Mouse (Mus musculus) intestine, embryonic 14.5 days (tissue): ENCODE results near the gene Nhsl2. TPM values are rescaled to one million over a fixed set of nuclear protein-coding genes. Genes with fewer than 3 reads are reported as not detected.

ENCODE experiments used
- ATAC-seq: fragments of 200-750 bp; cut with Nextera tagmentation; replicated peaks from 2 replicates; pipeline ENCODE4 v1.8.0; 2017; ENCODE audit warnings: low read depth, moderate number of reproducible peaks, moderate TSS enrichment, moderate library complexity; ENCODE audit not compliant: low FRiP score, low TSS enrichment
- DNase-seq: peaks from one replicate; pipeline ENCODE4 v3.0.0-alpha.2; 2018; ENCODE audit warnings: low spot score
- H3K27ac ChIP-seq: fragments of 300-500 bp; sonication (generic); 2 replicates; pipeline ENCODE4 v1.5.1; 2014; ENCODE audit warnings: low read depth, mild to moderate bottlenecking, control low read depth
- H3K27me3 ChIP-seq: fragments of 300-500 bp; sonication (generic); replicated peaks from 2 replicates; pipeline ENCODE4 v1.6.1; 2014; ENCODE audit warnings: low read length, control low read depth; ENCODE audit not compliant: control insufficient read depth, insufficient read depth
- H3K36me3 ChIP-seq: fragments of 300-500 bp; sonication (generic); 2 replicates; pipeline ENCODE4 v1.6.1; 2014; ENCODE audit warnings: low read length, control low read depth; ENCODE audit not compliant: control insufficient read depth, insufficient read depth
- H3K4me1 ChIP-seq: fragments of 300-500 bp; sonication (generic); replicated peaks from 2 replicates; pipeline ENCODE4 v1.6.1; 2014; ENCODE audit warnings: low read length, control low read depth, mixed read lengths; ENCODE audit not compliant: control insufficient read depth, insufficient read depth
- H3K4me2 ChIP-seq: fragments of 300-500 bp; sonication (generic); 2 replicates; pipeline ENCODE4 v1.6.1; 2014; ENCODE audit warnings: low read length
- H3K4me3 ChIP-seq: fragments of 300-500 bp; sonication (generic); 2 replicates; pipeline ENCODE4 v1.5.1; 2014; ENCODE audit warnings: low read depth, low read length, control low read depth, mixed read lengths
- H3K9ac ChIP-seq: fragments of 300-500 bp; sonication (generic); 2 replicates; pipeline ENCODE4 v1.6.1; 2014; ENCODE audit warnings: mild to moderate bottlenecking, low read length
- H3K9me3 ChIP-seq: fragments of 300-500 bp; sonication (generic); 2 replicates; pipeline ENCODE4 v1.6.1; 2016; ENCODE audit warnings: low read length, control low read depth; ENCODE audit not compliant: control insufficient read depth
- WGBS: fragments of 180-500 bp; shearing (Covaris S2); extraction: QIAGEN DNeasy Blood & Tissue Kit; methylation state at CpG from one replicate; pipeline ENCODE4 v1.1.7; 2014; 5-methylcytosine and 5-hydroxymethylcytosine counted together
- polyA plus RNA-seq: library from polyadenylated mRNA; unstranded; fragments of >200 nt; fragmentation: Nextera tagmentation; extraction: Ambion mirVana; gene quantifications from 2 replicates; pipeline ENCODE4 v1.2.1, GENCODE M21; 2014

The Nhsl2 gene
- polyA plus RNA-seq, 1 experiment from 2014 or later: 13.8 TPM

DNA sequence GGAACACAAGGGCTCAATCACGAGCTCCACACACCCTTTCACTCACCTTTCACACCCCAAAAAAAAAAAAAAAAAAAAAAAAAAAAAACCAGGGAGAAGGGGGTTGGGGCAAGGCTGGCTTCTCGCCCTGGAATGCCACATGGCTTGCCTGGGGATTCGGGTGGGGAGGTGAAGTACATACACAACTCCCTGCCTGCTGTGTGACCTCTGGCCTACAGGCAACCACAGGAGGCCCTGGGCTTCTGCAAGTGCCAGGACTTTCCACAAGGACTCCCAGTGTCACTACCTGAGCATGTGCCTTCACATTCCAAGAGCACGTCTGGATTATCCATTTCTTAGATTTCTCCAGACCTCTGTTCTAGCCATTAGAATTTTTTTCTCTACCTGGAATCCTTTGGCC is 40.2 kb downstream of the Nhsl2 start:
- no peaks in the 10 kb centered on the region for H3K36me3 ChIP-seq
- H3K27me3 ChIP-seq: no peaks in the 10 kb centered on the region
- H3K27ac ChIP-seq: no peak overlapping the region
- no peak overlapping the region for H3K9ac ChIP-seq
- no peaks in the 10 kb centered on the region for H3K9me3 ChIP-seq
- ATAC-seq (no peak), DNase-seq (no peak)
- no peak overlapping the region for H3K4me2 ChIP-seq
- no peaks in the 10 kb centered on the region for H3K4me1 ChIP-seq
- no peak overlapping the region for H3K4me3 ChIP-seq
- WGBS: 32% methylated on average over 4 of the region's 4 CpGs

DNA sequence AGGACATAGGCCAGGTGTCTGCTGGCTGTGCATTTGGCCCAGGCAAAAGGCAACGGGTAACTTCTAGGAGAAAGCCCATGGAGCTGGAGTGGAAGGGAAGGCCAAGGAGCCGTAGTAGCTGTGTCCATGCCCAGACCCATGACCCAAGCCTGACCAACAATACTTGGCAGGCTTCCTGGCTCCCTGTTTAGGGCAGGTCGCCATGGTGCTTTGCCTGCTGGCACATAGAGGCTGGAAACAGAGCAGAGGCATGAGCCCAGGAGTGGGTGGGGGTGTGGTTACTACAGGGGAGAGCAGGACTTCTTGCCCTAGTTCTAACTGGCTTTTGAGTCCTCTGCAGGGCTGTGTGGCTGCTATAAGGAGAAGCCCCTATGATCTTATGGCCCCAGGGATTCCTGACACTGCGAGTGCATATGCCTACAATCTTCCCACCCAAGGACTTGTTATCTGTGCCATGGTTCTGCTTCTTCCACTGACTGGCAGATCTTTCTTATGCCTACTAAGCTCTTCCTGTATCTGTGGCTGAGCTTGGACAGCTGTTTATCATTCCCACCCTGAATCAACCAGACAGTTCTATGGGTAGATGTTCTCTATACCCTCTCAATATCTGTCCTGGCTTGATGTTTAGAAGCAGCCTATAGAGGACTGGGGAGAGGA is 40.8 kb downstream of the Nhsl2 start:
- Histone ChIP-seq H3K4me2 (no peak overlapping the region), H3K9ac (no peak overlapping the region), H3K27me3 (no peaks in the 10 kb centered on the region), H3K4me1 (no peaks in the 10 kb centered on the region), H3K27ac (no peak overlapping the region), H3K9me3 (no peaks in the 10 kb centered on the region), H3K4me3 (no peak overlapping the region), H3K36me3 (no peaks in the 10 kb centered on the region)
- ATAC-seq (no peak), DNase-seq (no peak)
- WGBS: 82% methylated on average over 4 of the region's 4 CpGs

DNA sequence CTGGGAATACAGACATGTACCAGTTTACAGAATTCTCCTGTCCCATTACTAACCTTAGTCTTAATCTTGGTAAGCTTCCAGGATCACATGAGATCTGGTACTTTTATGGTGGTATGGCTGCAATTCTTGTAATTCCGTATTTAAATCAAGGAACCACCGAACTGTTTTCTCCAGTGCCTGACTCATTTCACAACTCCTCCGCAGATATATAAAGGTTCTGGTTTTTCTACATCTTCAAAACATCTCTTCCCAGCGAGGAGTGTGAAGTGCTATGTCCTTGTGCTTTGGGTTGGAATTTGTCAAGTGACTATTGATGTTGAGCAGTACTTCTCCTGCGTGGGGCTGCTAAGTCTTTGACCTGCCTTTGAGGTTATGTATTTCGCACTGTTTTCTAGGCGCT is 44.6 kb downstream of the Nhsl2 start:
- Histone ChIP-seq H3K36me3 (no peaks in the 10 kb centered on the region), H3K4me3 (no peak overlapping the region), H3K4me2 (no peak overlapping the region), H3K27me3 (no peaks in the 10 kb centered on the region), H3K9ac (no peak overlapping the region), H3K4me1 (no peaks in the 10 kb centered on the region), H3K9me3 (no peaks in the 10 kb centered on the region), H3K27ac (no peak overlapping the region)
- ATAC-seq: no peak
- 66% methylated on average over 7 of the region's 7 CpGs for WGBS
- no peak for DNase-seq

DNA sequence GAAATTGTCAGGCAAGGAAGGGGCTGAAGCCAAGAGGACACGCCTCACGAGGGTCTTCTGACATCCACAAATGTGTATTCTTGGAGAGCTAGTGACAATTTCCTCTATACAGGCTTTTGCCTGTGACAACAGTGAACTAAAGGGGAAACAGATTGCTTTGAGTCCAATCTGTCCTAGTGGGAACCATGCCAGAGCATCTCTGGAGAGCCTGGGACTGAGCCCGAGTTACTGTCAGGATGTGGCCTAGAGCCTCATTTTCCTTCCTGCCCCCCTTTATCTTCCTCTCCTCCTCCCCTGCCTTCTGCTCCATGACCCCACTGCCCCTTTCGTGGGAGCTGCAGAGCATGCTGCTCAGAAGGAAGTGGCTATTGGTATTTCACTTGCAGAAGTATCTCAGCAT is 49.2 kb downstream of the Nhsl2 start:
- Histone ChIP-seq H3K36me3 (no peaks in the 10 kb centered on the region), H3K27ac (no peak overlapping the region), H3K4me3 (no peak overlapping the region), H3K9ac (no peak overlapping the region), H3K9me3 (no peaks in the 10 kb centered on the region), H3K4me1 (no peaks in the 10 kb centered on the region), H3K27me3 (no peaks in the 10 kb centered on the region), H3K4me2 (no peak overlapping the region)
- no peak for ATAC-seq
- DNase-seq: no peak
- 54% methylated on average over 4 of the region's 4 CpGs for WGBS

DNA sequence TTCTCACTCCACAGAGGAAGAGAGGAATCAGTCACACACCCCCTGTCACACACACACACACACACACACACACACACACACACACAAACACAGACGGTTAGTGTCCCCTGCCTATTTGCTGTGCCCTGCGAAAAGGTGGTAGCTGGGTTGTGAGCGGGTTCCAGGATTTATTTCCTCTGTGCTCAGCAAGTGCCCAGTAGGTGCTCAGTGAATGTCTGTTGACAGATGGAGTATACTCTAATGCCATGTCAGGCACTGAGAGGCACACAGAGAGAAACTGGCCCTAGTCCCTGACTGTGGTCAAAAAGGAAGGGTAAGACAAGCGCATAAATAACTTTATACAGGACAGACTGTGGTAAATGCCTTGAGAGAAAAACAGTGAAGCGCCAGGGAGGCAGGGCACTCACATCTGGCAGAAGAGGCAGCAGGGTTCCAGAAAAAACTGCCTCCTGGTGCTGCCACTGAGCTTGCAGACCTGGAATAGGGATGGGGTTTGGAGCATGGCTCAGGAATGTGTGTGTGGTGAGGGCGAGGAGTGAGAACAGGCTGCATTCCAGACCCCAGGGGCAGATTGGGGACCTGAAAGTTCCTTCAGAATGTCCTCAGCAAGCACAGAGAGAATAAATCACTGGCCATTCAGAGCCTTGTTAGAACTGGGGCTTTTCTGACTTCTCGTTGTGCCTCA is 52.8 kb downstream of the Nhsl2 start:
- Histone ChIP-seq H3K27ac (no peak overlapping the region), H3K9ac (no peak overlapping the region), H3K4me3 (no peak overlapping the region), H3K36me3 (no peaks in the 10 kb centered on the region), H3K9me3 (no peaks in the 10 kb centered on the region), H3K4me1 (no peaks in the 10 kb centered on the region), H3K4me2 (no peak overlapping the region), H3K27me3 (no peaks in the 10 kb centered on the region)
- DNase-seq (no peak), ATAC-seq (no peak)
- 65% methylated on average over 7 of the region's 7 CpGs for WGBS

DNA sequence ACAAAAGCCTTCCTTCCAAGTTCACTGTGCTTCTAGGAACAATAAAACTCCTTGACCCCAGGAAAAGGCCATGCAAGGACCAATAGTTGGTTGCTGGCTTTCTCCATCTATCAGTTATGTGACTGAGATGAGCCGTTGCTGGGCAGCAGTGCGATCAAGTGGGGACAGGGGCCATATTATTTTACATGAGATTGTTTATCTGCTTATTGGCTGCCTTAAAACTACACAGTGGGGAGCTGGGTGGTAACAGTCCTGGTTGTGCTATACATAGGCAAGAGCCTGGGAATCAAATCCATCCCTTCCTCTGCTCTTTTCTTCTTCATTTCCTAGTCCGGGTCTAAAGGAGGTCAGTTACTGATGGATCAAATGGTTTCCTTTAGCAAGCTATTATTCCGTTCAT is 53.4 kb downstream of the Nhsl2 start:
- Histone ChIP-seq H3K36me3 (no peaks in the 10 kb centered on the region), H3K9me3 (no peaks in the 10 kb centered on the region), H3K27me3 (no peaks in the 10 kb centered on the region), H3K27ac (no peak overlapping the region), H3K9ac (no peak overlapping the region), H3K4me1 (no peaks in the 10 kb centered on the region), H3K4me2 (no peak overlapping the region), H3K4me3 (no peak overlapping the region)
- DNase-seq (no peak), ATAC-seq (no peak)
- 81% methylated on average over 4 of the region's 4 CpGs for WGBS

DNA sequence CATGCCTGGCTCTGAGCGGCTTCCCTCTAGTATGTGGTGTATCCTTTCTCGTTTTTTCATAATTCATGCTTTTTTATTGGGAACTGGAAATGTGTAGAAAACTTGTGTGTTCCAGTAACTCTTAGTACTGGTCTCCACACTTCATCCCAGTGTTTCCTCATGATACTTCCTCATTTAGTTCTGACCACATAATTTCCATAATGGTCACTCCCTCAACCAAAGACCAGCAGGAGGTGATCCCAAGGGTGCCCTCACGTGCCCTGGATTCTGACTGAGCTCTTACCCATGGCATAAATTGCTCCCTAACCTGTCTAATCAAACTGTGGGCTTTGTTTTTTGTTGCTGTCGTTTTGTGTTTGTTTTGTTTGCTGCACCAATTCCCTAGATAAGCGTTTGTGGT is 58.1 kb downstream of the Nhsl2 start:
- Histone ChIP-seq H3K36me3 (no peaks in the 10 kb centered on the region), H3K9me3 (no peaks in the 10 kb centered on the region), H3K4me2 (no peak overlapping the region), H3K9ac (no peak overlapping the region), H3K27ac (no peak overlapping the region), H3K4me3 (no peak overlapping the region), H3K4me1 (no peaks in the 10 kb centered on the region), H3K27me3 (0 out of 2 replicates have a peak, but pooled peaks cover 3% of the 10 kb centered on the region)
- WGBS: 56% methylated on average over 5 of the region's 5 CpGs
- ATAC-seq (no peak), DNase-seq (no peak)

DNA sequence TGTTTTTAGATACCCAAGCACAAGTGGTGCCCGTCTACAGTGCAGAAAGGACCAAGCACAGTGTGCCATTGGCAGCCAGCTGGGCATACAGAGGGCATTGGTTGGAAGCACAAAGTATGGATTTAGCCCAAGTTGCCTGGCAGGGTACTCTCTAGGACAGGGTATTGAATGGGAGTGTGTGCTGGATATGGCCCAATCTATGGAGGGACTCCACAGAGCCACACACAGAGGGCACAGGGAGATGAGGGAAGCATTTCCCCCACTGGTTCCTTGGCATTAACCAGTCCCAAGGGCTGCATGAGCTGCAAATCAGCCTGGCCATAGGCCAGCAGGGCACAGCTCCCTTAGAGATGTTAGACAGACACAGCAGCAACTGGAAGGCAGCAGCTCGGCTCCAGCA is 79.9 kb downstream of the Nhsl2 start:
- ATAC-seq (no peak), DNase-seq (no peak)
- no peaks in the 10 kb centered on the region for H3K36me3 ChIP-seq
- no peak overlapping the region for H3K9ac ChIP-seq
- H3K27ac ChIP-seq: no peak overlapping the region
- no peaks in the 10 kb centered on the region for H3K9me3 ChIP-seq
- no peak overlapping the region for H3K4me2 ChIP-seq
- no peak overlapping the region for H3K4me3 ChIP-seq
- H3K4me1 ChIP-seq: no peaks in the 10 kb centered on the region
- 78% methylated on average over 2 of the region's 2 CpGs for WGBS
- no peaks in the 10 kb centered on the region; the same call in 1 of the 2 replicates for H3K27me3 ChIP-seq

DNA sequence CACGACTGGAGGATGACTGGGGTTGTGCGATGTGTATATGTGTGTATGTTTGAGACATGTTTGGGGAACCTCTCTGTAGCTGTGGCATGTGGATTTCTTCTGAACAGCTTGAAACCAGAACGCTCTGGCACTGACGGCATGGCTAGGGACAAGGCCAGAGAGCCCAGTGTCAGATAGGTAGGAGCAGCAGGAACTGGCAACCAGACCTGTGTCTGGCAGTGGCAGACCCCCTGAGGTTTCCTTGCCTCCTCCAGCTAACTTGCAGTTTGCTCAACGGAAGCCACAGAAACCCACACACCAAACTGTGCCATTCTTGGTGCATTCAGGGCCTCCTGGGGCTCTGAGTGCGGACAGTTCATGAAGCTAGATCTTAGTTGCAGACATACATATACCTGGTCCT is 81.1 kb downstream of the Nhsl2 start:
- Histone ChIP-seq H3K4me3 (no peak overlapping the region), H3K9me3 (no peaks in the 10 kb centered on the region)
- 85% methylated on average over 6 of the region's 6 CpGs for WGBS

More for the DNA sequence above, 81.1 kb downstream of the Nhsl2 start:
- Histone ChIP-seq H3K4me2 (no peak overlapping the region), H3K4me1 (no peaks in the 10 kb centered on the region), H3K9ac (no peak overlapping the region), H3K36me3 (no peaks in the 10 kb centered on the region), H3K27me3 (peaks cover 5% of the 10 kb centered on the region; the same call in 1 of the 2 replicates), H3K27ac (no peak overlapping the region)
- ATAC-seq (no peak), DNase-seq (no peak)
